Mouse (Mus musculus): Measurements from ENCODE around the gene Mag.
"Not testable (repeated sequence)": the region's sequence is repeated elsewhere in the genome, so short reads cannot be mapped to it uniquely, and the experiment has no call there.

Mag gene

DNA sequence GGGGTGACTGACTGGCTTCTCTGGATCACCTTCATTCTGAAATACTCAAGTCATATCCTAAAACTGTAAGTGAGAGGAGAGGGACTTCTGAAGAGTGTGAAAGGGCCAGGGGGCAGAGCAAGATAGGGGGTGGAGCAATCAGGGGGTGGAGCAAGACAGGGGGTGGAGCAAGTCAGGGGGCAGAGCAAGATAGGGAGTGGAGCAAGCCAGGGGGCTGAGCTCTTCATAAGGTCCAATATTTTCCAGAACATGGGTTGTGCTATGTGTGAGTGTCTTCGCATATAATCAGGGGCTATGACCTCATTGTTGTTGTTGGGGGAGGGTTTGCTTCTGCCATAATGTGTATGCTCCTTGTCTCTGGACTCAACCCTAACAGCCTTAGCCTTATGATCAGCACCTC, 25.4 kb upstream of the Mag start:
- not testable (repeated sequence) for DNase-seq (ENCODE audit: low spot score)

DNA sequence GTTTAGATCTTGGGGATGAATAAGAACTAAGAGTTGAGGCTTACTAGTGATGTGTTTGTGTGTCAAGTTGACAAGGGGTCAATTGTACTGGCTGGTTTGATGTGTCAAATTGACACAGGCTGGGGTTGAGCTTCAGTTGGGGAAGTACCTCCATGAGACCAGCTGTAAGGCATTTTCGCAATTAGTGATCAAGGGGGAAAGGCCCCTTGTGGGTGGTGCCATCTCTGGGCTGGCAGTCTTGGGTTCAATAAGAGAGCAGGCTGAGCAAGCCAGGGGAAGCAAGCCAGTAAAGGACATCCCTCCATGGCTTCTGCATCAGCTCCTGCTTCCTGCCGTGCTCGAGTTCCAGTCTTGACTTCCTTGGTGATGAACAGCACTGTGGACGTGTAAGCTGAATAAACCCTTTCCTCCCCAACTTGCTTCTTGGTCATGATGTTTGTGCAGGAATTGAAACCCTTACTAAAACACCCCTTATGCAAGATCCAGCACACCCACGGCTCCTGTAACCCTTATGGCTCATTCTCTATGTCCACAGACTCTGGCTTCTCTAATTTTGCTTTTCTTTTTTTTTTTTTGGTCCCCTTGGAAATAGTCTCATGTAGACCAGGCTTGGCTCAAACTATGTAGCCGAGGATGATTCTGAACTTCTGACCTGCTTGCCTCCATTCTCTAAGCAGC, 20.9 kb upstream of the Mag start:
- DNase-seq (ENCODE audit: low spot score), result not testable (repeated sequence)

DNA sequence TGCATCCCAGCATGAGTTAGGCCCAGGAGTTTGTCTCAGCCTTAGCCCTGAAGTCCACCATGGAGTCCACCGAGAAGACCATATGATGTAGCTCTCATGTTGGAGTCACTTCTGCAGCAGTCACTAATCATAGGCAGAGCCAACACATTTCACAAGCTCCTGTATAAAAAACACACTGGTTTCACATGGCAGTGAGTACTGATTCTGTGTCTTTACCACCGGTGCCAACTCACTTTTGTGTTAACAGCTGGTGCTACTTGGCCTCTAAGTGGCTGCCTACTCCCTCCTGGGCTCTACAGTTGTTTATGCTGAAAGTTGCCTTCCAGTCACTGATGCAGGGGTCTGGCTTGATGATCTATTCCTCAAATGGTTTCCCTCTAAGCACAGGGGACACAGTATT, 9.9 kb upstream of the Mag start, which contains the start of gene Hamp2:
Gene Hamp2 (minus strand): TSS at position 101 of the 400 bp plus-strand sequence.
- not testable (repeated sequence) for DNase-seq (ENCODE audit: low spot score)

DNA sequence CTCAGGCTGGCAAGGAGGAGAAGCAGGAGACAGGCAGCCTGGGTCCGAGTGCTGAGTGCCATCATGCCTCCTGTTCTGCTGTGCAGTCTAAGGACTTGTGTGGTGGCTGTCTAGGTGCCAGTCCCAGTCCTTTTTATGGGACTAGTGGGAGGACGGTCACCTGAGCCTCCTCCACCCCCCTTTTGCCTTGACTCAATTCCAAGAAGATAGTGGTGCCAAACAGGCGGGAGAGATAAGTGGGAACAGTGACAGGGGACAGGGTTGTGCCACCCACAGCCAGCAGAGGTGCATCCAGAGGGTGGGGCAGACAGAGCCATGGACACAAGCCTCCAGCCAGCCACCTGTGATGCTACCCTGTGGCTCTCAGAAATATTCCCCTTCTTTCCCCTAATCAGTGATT, 9.4 kb upstream of the Mag start:
- no peak for DNase-seq (ENCODE audit: low spot score)

DNA sequence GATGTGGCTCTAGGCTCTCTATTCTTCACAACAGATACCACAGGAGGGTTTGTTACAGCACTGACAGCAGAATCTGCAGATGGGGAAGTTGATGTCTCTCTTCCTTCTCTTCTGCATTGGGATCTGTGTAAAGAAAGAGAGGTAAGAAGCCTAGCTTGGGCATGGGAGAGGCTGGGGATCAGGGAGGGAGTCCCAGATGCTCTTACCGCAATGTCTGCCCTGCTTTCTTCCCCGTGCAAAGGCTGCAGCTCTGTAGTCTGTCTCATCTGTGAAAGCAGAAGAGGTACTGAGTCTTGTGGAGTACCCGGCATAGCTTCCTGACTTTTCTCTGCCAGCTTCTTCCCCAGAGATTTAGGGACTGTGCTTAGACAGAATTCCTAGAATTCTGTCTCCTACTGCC, 7.8 kb upstream of the Mag start:
- not testable (repeated sequence) for DNase-seq (ENCODE audit: low spot score)

DNA sequence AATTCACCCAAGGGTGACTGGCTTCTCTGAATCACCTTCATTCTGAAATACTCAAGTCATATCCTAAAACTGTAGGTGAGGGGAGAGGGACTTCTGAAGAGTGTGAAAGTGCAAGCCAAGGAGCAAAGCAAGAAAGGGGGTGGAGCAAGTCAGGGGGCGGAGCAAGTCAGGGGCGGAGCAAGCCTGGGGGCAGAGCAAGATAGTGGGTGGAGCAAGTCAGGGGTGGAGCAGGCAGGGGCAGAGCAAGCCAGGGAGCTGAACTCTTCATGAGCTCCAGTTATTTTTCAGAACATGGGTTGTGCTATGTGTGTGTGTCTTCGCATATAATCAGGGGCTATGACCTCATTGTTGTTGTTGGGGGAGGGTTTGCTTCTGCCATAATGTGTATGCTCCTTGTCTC, 5.5 kb upstream of the Mag start:
- no peak for DNase-seq (ENCODE audit: low spot score)

DNA sequence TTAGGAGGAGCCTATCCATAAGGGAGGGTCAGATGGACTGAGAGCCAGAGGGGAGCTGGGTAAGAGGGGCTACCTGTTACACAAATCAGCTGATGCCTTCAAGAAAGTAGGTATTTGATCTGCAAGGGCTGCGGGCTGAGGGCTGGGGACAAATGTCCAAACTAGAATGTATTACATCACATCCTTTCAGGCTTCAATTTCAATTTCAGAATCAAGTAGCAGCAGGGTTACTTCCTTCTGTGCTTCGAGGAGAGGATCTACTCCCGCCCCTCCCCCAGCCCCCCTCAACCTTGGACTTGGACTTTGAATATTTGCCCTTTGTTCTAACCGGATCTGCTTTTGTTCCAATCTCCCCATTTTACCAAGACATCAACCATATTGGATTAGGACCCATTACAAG, 2.5 kb upstream of the Mag start:
- no peak for DNase-seq (ENCODE audit: low spot score)

DNA sequence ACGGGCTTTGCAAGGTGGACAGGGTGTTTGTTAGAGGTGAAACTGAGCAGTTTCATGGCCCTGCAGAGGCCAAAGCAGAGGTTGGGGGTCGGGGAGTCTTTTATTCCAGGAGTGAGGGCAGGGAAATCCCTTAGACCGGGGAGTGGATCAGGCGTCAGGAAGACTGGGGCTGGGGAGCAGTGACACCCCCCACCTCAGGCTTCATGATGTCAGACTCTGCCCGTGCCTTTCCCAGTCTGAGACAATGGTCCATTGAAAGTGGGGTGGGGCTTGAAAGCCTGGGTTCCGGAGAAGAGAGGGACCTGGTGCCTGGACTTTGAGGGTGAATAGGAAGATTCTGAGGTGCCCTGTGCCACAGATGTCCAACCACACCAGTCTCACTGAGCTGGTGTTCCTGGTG, 2.0 kb upstream of the Mag start:
- DNase-seq (ENCODE audit: low spot score), result no peak

DNA sequence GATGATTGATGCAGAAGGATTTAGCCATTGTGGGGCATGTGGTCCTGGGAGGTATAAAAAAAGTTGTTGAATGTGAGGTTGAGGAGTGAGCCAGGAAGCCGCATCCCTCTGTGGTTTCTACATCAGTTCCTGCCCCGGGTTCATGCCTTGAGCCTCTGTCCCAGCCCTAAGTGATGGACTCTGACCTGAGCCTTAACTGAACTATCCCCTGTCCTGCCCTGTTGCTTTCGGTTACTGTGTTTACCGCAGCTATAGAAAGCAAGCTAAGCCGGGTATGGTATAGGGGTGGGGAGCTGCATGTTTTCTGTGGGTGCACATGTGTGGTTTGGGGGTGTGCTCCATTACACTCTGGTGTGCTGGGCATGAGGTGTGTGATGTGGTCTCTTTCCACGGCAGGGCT, 4.9 kb downstream of the Mag start:
- DNase-seq (ENCODE audit: low spot score), result no peak

DNA sequence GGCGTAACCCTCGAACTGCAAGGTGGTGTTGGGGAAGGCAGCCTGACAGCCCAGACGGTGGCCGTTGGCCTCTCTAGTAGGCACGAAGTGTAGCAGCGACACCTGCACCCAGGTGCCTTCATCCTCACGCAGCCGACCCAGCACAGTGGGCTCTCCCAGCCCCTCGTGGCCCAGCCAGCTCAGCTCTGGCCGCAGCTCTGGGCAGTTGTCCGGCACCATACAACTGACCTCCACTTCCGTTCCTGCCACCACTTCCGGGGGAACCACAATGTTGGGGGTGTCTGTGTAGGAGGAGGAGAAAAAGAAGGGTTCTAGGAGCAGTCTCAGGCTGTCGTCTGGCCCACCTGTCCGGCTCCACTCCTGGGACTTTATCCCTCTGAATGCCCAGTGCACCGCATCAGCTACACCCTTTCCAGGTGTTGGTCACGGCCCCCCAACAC, 5.7 kb downstream of the Mag start:
- no peak for DNase-seq (ENCODE audit: low spot score)

DNA sequence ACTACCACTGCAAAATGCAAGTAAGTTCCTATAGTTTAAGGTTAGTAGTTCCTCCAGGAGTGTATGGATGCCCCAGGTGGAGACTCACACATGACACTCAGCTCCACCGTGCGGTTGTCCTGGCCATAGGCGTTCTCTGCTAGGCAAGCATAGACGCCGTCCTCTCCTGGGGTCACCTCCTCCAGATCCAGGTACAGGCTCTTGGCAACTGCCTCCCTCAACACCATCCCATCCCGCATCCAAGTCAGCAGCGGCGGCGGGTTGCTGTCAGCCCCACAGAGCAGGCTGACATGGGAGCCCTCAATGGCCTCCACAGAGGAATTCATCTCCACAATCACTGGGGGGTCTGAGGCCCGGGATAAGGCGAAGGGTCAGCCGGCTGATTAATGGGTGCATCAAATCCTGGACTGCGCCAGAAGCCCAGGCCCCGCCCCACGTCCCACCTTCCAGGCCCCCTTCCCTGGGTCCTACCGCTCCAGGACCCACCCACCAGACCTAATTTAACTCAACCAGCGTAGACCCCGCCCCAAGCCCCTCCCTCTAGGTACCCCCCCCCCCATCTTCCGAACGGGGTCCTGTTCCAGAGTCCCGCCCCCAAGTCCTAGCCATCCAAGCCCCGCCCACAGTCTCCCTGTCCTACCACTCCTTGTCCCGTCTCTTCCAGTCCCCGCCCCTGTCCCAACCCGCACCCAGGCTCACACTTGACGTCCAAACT, 6.2 kb downstream of the Mag start:
- no peak for DNase-seq (ENCODE audit: low spot score)

DNA sequence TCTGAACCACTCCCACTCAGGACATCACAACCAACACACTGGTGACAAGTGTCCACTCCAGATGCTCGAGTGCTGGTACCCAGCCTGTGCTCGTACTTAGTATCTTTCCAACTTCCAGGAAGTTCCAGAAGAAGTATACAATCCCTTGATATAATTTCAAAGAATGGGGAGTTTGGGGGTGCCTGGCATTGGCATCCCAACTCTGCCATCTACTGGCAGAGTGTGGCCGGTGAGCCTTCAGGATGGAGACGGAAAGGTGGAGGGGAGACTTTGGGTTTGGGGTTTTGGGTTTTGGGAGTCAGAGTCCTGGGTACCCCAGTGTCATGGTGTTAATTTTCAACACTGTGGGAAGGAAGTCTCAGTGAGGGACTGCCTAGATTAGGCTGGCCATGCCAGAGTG, 10.6 kb downstream of the Mag start:
- no peak for DNase-seq (ENCODE audit: low spot score)

DNA sequence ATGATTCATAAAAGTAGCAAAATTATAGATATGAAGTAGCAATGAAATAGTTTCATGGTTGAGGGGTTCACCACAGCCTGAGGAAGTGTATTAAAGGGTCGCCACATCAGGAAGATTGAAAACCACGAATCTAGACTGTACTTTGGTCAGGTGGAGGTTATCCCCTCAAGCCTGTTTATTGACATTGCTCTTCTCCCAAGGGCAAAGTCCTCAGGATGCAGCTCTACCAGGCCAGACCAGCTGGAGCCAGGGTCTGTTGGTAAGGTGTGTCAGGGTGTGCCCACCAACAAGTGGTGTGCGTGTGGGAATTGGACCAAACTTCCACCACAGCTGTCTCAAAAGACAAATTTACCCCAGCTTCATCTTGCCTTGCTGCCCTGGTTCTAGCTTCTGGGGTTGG, 19.5 kb downstream of the Mag start:
- DNase-seq (ENCODE audit: low spot score), result no peak

DNA sequence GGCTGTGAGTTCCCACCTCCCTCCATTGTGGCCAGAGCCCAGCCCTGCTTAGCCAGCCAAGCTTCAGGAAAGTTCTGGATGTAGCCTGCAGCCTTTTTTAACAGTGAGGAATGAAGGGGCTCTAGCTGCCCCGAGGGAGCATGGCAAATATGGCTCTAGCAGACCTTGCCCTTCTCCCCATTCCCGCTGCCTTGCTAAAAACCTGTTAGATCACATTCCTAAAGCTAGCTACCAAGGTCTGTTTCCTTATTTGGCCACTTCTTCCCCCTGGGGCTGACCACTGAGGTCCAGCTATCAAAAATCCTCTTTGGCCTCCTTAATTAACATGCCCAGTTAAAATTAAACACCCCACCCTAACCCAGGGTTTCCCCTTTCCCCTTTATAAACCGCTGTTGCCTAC, 22.2 kb downstream of the Mag start:
- DNase-seq (ENCODE audit: low spot score), result no peak

DNA sequence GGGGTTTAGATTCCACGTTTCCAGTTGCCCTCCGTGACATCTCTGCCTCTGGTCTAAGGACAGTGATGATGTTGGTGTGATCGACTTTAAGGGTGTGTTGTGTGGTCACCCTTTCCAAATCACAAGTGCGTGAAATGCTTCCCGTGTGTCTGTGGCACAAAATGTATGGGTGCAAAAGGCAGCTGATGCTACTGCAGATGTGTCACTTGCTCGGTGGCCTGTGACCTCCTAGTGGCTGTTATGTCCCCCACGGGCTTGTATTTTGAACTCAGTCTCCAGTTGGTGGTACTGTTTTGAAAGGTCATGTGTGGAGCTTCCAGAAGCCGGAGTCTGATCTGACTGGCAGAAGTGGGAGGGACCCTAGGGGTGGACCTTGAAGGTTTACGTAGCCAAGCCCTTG, 22.9 kb downstream of the Mag start:
- no peak for DNase-seq (ENCODE audit: low spot score)

DNA sequence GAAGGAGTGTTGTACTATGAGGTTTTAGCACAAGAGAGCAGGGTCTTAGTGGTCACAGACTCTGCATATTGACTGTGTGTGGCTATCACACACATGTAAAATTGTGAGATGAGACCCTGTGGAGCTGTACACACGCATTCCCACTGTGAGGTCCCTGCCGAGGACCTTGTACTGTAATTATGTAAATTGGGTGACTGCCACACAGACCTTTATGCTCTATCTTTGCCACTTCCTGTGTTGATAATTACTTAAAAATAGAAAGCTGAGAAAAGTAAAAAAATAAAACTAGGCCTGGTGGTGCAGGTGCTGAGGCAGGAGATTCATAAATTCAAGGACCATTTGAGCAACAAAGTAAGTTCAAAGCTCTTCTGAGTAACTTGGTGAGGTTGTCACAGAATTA, 24.0 kb downstream of the Mag start:
- DNase-seq (ENCODE audit: low spot score), result no peak

DNA sequence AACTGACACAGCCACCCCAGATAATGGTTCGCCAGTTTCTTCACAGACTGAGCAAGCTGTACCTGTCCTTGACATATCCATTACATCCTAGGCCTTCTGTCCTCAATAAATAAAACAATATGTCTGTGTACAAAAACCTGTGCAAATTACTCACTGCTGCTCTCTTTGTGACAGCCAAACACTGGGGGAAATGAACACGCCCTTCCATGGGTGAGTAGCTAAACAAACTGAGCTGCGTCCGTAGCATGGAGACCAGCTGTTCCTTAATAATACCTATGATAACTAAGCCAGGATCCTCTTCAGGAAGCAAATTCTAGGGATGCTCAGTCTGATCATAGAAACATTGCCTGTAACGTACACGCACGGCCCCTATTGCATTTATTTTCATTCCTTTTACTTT, 25.9 kb downstream of the Mag start:
- no peak for DNase-seq (ENCODE audit: low spot score)

DNA sequence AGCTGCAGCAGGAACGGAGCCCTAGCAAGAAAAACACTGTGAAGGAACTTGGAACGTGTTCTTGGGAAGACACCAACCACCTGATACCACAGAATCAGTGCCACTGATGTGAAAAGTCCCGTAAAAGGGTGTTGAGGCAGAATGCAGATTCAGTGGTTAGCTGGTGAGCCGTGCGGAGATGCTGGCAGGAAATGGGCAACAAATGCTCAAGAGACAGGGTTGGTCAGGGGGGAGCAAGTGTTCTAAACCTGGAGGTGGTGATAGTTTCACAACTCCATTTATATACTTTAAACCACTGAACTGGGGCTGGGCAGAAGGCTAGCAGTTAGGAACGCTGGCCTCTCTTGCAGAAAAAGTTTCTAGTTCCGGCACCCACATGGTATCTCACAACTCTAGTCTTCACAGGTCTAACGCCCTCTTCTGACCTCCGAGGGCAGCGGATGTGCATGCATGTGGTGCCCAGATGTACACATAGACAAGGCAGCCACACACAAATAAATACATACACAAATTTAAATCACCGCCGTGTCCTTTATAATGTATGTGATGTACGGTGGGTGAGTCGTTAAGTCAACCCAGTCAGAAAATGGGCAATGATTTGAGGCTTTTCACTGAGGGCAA, 27.0 kb downstream of the Mag start:
- no peak for DNase-seq (ENCODE audit: low spot score)

DNA sequence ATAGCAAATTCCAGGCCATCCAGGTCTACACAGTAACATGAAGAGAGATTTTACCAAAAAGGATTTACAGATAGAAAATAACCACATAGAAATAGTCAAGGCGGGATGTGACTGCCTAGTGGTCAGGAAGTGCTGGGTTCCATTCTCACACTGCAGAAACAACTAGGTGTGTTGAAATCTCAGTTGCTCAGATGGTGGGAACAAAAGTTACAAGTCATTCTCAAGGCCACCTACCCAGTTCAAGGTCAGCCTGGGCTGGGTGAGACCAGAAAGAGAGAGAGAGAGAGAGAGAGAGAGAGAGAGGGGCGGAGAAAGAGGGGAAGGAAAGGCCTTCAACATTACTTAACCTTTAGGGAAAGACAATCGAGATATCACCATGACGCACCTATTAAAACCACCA, 27.8 kb downstream of the Mag start:
- DNase-seq (ENCODE audit: low spot score), result no peak

DNA sequence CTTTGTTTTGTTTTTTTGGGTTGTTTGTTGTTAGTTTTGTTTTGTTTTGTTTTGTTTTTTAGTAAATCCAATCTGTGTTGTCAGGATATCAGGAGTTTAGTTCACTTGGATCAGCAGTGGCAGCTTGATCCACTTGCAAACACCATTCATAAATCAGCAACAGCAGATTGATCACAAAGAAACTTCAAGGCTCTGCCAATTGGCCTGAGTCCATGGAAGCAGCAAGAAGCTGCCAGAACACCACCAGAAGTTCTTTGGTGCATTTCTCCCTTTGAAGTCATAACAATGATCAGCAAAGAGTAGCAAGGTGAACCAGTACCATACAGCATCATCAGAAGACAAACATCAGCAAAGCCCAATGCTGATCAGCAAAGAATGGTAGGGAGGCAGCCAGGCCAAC, 30.6 kb downstream of the Mag start:
- DNase-seq (ENCODE audit: low spot score), result no peak

DNA sequence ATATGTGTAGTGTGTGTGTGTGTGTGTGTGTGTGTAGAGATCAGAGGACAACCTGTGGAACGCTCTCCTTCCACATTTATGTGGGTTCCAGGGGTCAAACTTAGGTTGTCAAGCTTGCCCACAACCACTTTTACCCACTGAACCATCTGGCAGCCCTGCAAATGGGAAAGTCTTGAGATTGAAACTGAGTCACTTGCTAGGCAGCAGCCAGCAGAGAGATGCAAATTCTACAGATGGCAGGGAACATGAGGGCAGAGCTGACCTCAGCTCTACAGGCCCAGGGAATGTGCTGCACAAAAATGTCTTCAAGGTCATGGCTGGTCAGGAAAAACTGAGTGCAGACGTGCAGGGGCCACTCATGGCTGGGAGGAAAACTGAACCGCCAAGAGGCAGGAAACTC, 33.3 kb downstream of the Mag start:
- DNase-seq (ENCODE audit: low spot score), result no peak

DNA sequence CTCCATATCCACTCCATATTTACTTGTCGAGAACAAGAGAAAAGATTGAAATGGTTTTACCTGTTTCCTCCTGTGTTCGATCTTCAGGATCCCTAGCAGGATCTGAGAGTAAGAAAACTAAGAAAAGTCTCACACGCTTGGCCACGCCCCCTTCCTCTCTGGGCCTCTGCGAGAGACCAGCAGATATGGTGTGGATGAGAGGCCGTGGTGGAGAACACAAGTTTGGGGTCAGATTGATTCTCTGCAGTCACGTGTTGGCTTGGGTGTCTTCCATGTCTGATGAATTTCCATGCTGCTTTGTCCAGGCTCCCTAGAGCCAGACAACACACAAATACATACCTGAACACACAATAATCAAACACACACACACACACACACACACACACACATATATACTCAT, 34.5 kb downstream of the Mag start, which contains the start of gene Cd22:
Gene Cd22 (minus strand): TSS at position 167 of the 400 bp plus-strand sequence.
- DNase-seq (ENCODE audit: low spot score), result no peak

DNA sequence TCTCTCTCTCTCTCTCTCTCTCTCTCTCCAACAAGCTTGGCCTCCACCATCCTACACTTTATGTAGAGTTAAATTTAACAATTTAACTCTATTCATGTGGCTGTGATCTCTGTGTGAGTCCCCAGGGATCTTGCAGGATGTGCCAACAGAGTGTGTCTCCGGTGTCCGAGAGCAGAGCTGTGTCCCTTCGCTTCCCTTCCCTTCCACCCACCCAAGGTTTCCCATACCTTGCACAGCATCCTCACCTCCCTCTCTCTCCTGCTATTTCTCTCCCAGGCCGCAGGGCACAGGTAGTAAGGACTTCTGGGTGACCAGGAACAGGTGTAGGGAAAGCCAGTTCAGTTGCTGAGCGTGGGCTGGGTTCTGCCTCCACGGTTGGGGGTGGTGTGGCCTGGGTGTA, 35.7 kb downstream of the Mag start:
- DNase-seq (ENCODE audit: low spot score), result no peak

Measured in ovary, postnatal 36 days (tissue).